Mouse (Mus musculus): ENCODE measurements at regions not wholly inside any gene's neighbourhood (a gene's known extent, or its start where the extent isn't known, plus 50 kb on each side); places are given as distances from the start of the nearest gene placed in this dataset.

GRCm38 (mm10) chr1:14650346-14650745, 1442.8 kb downstream of the 4930444P10Rik start:
- TF ChIP-seq USF1 (IDR thresholded peaks at IDR 0.05; ENCODE audit: low read depth, low read length) (no peak), POLR2A (IDR thresholded peaks at IDR 0.05; ENCODE audit: control insufficient read depth in 1 of 2, insufficient read depth in 1 of 2, low read depth in 1 of 2, low read length in 2 of 2, poor library complexity in 1 of 2) (no peak), MEF2A (IDR thresholded peaks at IDR 0.05; ENCODE audit: extremely low read depth, insufficient replicate concordance, low read depth, low read length, poor library complexity, severe bottlenecking) (no peak), POLR2AphosphoS2 (IDR thresholded peaks at IDR 0.05; ENCODE audit: low read length) (no peak), CTCF (IDR thresholded peaks at IDR 0.05 in 2 of 3, conservative IDR thresholded peaks at IDR 0.05 in 1 of 3; ENCODE audit: control insufficient read depth in 1 of 3, insufficient read depth in 1 of 3, low read depth in 2 of 3, low read length in 3 of 3, poor library complexity in 1 of 3, severe bottlenecking in 1 of 3) (no peak), EP300 (IDR thresholded peaks at IDR 0.05; ENCODE audit: low read depth in 1 of 2, low read length in 2 of 2) (no peak), E2F4 (IDR thresholded peaks at IDR 0.05; ENCODE audit: borderline replicate concordance, low read depth, low read length) (no peak), MAX (IDR thresholded peaks at IDR 0.05; ENCODE audit: low read length) (no peak), NRF1 (IDR thresholded peaks at IDR 0.05; ENCODE audit: insufficient read depth, low read depth, low read length, poor library complexity, severe bottlenecking) (no peak), GABPA (IDR thresholded peaks at IDR 0.05; ENCODE audit: low read depth, low read length) (no peak), POLR2AphosphoS5 (IDR thresholded peaks at IDR 0.05; ENCODE audit: borderline replicate concordance, low read depth, low read length) (no peak), USF2 (IDR thresholded peaks at IDR 0.05; ENCODE audit: borderline replicate concordance in 1 of 2, insufficient read depth in 1 of 2, low read depth in 1 of 2, low read length in 2 of 2) (no peak)

Measured in MEL (cell line).